Mouse (Mus musculus) hindbrain, postnatal 0 days (tissue): Measurements from ENCODE around the gene Slc35f1. TPM values are rescaled to one million over a fixed set of nuclear protein-coding genes. Genes with fewer than 3 reads are reported as not detected.

ENCODE experiments used
- ATAC-seq: fragments of 200-750 bp; cut with Nextera tagmentation; 2 replicates; pipeline ENCODE4 v1.8.0; 2017; ENCODE audit warnings: mild to moderate bottlenecking, moderate TSS enrichment, moderate library complexity
- DNase-seq: peaks from one replicate; pipeline ENCODE4 v3.0.0-alpha.2; 2015; ENCODE audit warnings: low spot score
- H3K27ac ChIP-seq: fragments of 300-500 bp; sonication (generic); 2 replicates; pipeline ENCODE4 v1.5.1; 2014; ENCODE audit warnings: mild to moderate bottlenecking
- H3K27me3 ChIP-seq: fragments of 300-500 bp; sonication (generic); 2 replicates; pipeline ENCODE4 v1.6.1; 2014; ENCODE audit warnings: low read length, mixed read lengths; ENCODE audit not compliant: insufficient read depth
- H3K36me3 ChIP-seq: fragments of 300-500 bp; sonication (generic); 2 replicates; pipeline ENCODE4 v1.6.1; 2014; ENCODE audit warnings: low read length, mixed read lengths; ENCODE audit not compliant: insufficient read depth
- H3K4me1 ChIP-seq: fragments of 300-500 bp; sonication (generic); 2 replicates; pipeline ENCODE4 v1.6.1; 2014; ENCODE audit warnings: antibody characterized with exemption, low read length, mixed read lengths; ENCODE audit not compliant: insufficient read depth
- H3K4me2 ChIP-seq: fragments of 300-500 bp; sonication (generic); 2 replicates; pipeline ENCODE4 v1.6.1; 2014; ENCODE audit warnings: low read depth, mild to moderate bottlenecking, low read length, moderate library complexity, mixed read lengths
- H3K4me3 ChIP-seq: fragments of 300-500 bp; sonication (generic); 2 replicates; pipeline ENCODE4 v1.5.1; 2014; ENCODE audit warnings: low read length
- H3K9ac ChIP-seq: fragments of 300-500 bp; sonication (generic); replicated peaks from 2 replicates; pipeline ENCODE4 v1.6.1; 2014; ENCODE audit warnings: mild to moderate bottlenecking, low read length, moderate library complexity, mixed read lengths
- H3K9me3 ChIP-seq: fragments of 300-500 bp; sonication (generic); 2 replicates; pipeline ENCODE4 v1.6.1; 2016; ENCODE audit warnings: low read length, mixed read lengths
- CTCF ChIP-seq: IDR thresholded peaks from 2 replicates; pipeline ENCODE4 v1.5.1; 2016; ENCODE audit warnings: antibody characterized with exemption, control low read depth, low read depth
- WGBS: fragments of 180-500 bp; shearing (Covaris S2); extraction: QIAGEN DNeasy Blood & Tissue Kit; methylation state at CpG from one replicate; pipeline ENCODE4 v1.1.7; 2014; 5-methylcytosine and 5-hydroxymethylcytosine counted together
- polyA plus RNA-seq: library from polyadenylated mRNA; unstranded; fragments of >200 nt; fragmentation: Nextera tagmentation; extraction: Ambion mirVana; gene quantifications from 2 replicates; pipeline ENCODE4 v1.2.1, GENCODE M21; 2015
- total RNA-seq: library from RNA; depleted of rRNA; stranded (reverse); fragments of >200 nt; gene quantifications from 2 replicates; pipeline ENCODE4 v1.2.3, GENCODE M21; 2014

Gene Slc35f1
- total and polyA plus RNA-seq, 2 experiments from 2014 or later: 31.7 to 83.3 TPM

GRCm38 (mm10) chr10:52712166-52712565, 21.8 kb downstream of the Slc35f1 start:
- no peak overlapping the region for H3K9ac ChIP-seq
- no peaks in the 10 kb centered on the region for H3K36me3 ChIP-seq
- H3K9me3 ChIP-seq: no peaks in the 10 kb centered on the region
- ATAC-seq: no peak
- no peak for TF ChIP-seq CTCF
- H3K4me1 ChIP-seq: no peaks in the 10 kb centered on the region
- no peak overlapping the region for H3K4me2 ChIP-seq
- no peaks in the 10 kb centered on the region for H3K27me3 ChIP-seq
- WGBS: 76% methylated on average over 4 of the region's 4 CpGs
- H3K27ac ChIP-seq: no peak overlapping the region
- H3K4me3 ChIP-seq: no peak overlapping the region
- DNase-seq: peak; percentile 19

- no peak for TF ChIP-seq CTCF
- no peak overlapping the region for H3K4me3 ChIP-seq
- H3K27ac ChIP-seq: no peak overlapping the region
- no peaks in the 10 kb centered on the region for H3K9me3 ChIP-seq
- no peaks in the 10 kb centered on the region for H3K36me3 ChIP-seq
- no peaks in the 10 kb centered on the region for H3K27me3 ChIP-seq
- H3K4me1 ChIP-seq: no peaks in the 10 kb centered on the region
- no peak overlapping the region for H3K9ac ChIP-seq
- WGBS: 66% methylated on average over 2 of the region's 2 CpGs
- DNase-seq (no peak), ATAC-seq (no peak)
- H3K4me2 ChIP-seq: no peak overlapping the region
Observed at GRCm38 (mm10) chr10:52714557-52714956, 24.2 kb downstream of the Slc35f1 start.

- H3K27ac ChIP-seq: no peak overlapping the region
- H3K4me1 ChIP-seq: no peaks in the 10 kb centered on the region
- DNase-seq: no peak
- H3K9me3 ChIP-seq: no peaks in the 10 kb centered on the region
- no peaks in the 10 kb centered on the region for H3K27me3 ChIP-seq
- H3K4me3 ChIP-seq: no peak overlapping the region
- TF ChIP-seq CTCF: no peak
- no peak overlapping the region for H3K4me2 ChIP-seq
- ATAC-seq: no peak
- 92% methylated on average over 4 of the region's 4 CpGs for WGBS
- H3K36me3 ChIP-seq: no peaks in the 10 kb centered on the region
- H3K9ac ChIP-seq: no peak overlapping the region
Observed at GRCm38 (mm10) chr10:52715146-52715545, 24.8 kb downstream of the Slc35f1 start.

GRCm38 (mm10) chr10:52718199-52718917, 28.0 kb downstream of the Slc35f1 start:
- Histone ChIP-seq H3K36me3 (no peaks in the 10 kb centered on the region), H3K9me3 (no peaks in the 10 kb centered on the region), H3K4me1 (no peaks in the 10 kb centered on the region), H3K4me3 (no peak overlapping the region), H3K9ac (no peak overlapping the region), H3K27me3 (no peaks in the 10 kb centered on the region), H3K27ac (no peak overlapping the region), H3K4me2 (no peak overlapping the region)
- DNase-seq (no peak), ATAC-seq (no peak)
- no peak for TF ChIP-seq CTCF
- 87% methylated on average over 1 of the region's 1 CpGs for WGBS

- ATAC-seq (no peak), DNase-seq (no peak)
- no peaks in the 10 kb centered on the region for H3K9me3 ChIP-seq
- no peaks in the 10 kb centered on the region for H3K36me3 ChIP-seq
- no peak for TF ChIP-seq CTCF
- H3K4me3 ChIP-seq: no peak overlapping the region
- no peaks in the 10 kb centered on the region for H3K4me1 ChIP-seq
- H3K9ac ChIP-seq: no peak overlapping the region
- 83% methylated on average over 5 of the region's 5 CpGs for WGBS
- H3K4me2 ChIP-seq: no peak overlapping the region
- H3K27ac ChIP-seq: no peak overlapping the region
- H3K27me3 ChIP-seq: no peaks in the 10 kb centered on the region
Observed at GRCm38 (mm10) chr10:52726674-52727073, 36.3 kb downstream of the Slc35f1 start.

- H3K4me3 ChIP-seq: no peak overlapping the region
- TF ChIP-seq CTCF: no peak
- peak overlapping the region; percentile 45; the same call in 1 of the 2 replicates for H3K27ac ChIP-seq
- no peaks in the 10 kb centered on the region for H3K27me3 ChIP-seq
- H3K9me3 ChIP-seq: no peaks in the 10 kb centered on the region
- no peak overlapping the region for H3K9ac ChIP-seq
- WGBS: 7% methylated on average over 10 of the region's 10 CpGs
- H3K4me2 ChIP-seq: peak overlapping the region; percentile 27
- no peaks in the 10 kb centered on the region for H3K36me3 ChIP-seq
- peaks cover 8% of the 10 kb centered on the region for H3K4me1 ChIP-seq
- DNase-seq (peak; percentile 90), ATAC-seq (peak; percentile 98)
Observed at GRCm38 (mm10) chr10:52742671-52743379, 52.5 kb downstream of the Slc35f1 start.

GRCm38 (mm10) chr10:52743831-52744230, 53.5 kb downstream of the Slc35f1 start:
- TF ChIP-seq CTCF: no peak
- H3K4me2 ChIP-seq: no peak overlapping the region
- no peaks in the 10 kb centered on the region for H3K27me3 ChIP-seq
- no peak overlapping the region for H3K4me3 ChIP-seq
- ATAC-seq: no peak
- no peaks in the 10 kb centered on the region for H3K36me3 ChIP-seq
- peaks cover 8% of the 10 kb centered on the region for H3K4me1 ChIP-seq
- H3K9ac ChIP-seq: no peak overlapping the region
- DNase-seq: no peak
- H3K27ac ChIP-seq: no peak overlapping the region
- H3K9me3 ChIP-seq: no peaks in the 10 kb centered on the region
- 59% methylated on average over 3 of the region's 3 CpGs for WGBS
